Mouse (Mus musculus) heart, postnatal 4 days (tissue): Measurements from ENCODE around the gene Zfp146. TPM values are rescaled to one million over a fixed set of nuclear protein-coding genes. Genes with fewer than 3 reads are reported as not detected.
"Not testable (repeated sequence)": the region's sequence is repeated elsewhere in the genome, so short reads cannot be mapped to it uniquely, and the experiment has no call there.

Experiments
- DNase-seq: peaks from one replicate; pipeline ENCODE4 v3.0.0; 2021
- total RNA-seq, 2 experiments: library from RNA; stranded (reverse); gene quantifications; 2 replicates each; pipeline ENCODE4 v1.2.3; 2021

Zfp146 gene
- total RNA-seq, 2 experiments from 2014 or later, result 45.3 to 46.6 TPM

- DNase-seq, result no peak
Observed at GRCm38 (mm10) chr7:30189116-30189491, 19.6 kb upstream of the Zfp146 start.

- no peak for DNase-seq
Observed at GRCm38 (mm10) chr7:30188344-30189115, 19.0 kb upstream of the Zfp146 start.

GRCm38 (mm10) chr7:30184641-30185348 lies 15.2 kb upstream of the Zfp146 start:
- DNase-seq, result no peak

GRCm38 (mm10) chr7:30183879-30184289 lies 14.3 kb upstream of the Zfp146 start, which contains the start of gene Cox7a1:
Cox7a1 (plus strand) TSS chr7:30184144.
- peak; percentile 93 for DNase-seq

GRCm38 (mm10) chr7:30183189-30183588 lies 13.6 kb upstream of the Zfp146 start:
- not testable (repeated sequence) for DNase-seq

- DNase-seq, result not testable (repeated sequence)
Observed at GRCm38 (mm10) chr7:30181929-30182328, 12.4 kb upstream of the Zfp146 start.

GRCm38 (mm10) chr7:30181308-30181707 lies 11.8 kb upstream of the Zfp146 start:
- peak; percentile 84 for DNase-seq

GRCm38 (mm10) chr7:30178256-30178655 lies 8.7 kb upstream of the Zfp146 start:
- DNase-seq, result no peak

GRCm38 (mm10) chr7:30176474-30176873 lies 6.9 kb upstream of the Zfp146 start:
- DNase-seq, result no peak

GRCm38 (mm10) chr7:30170283-30170951 lies 867 bp upstream of the Zfp146 start:
- no peak for DNase-seq

GRCm38 (mm10) chr7:30168914-30169582 lies 502 bp downstream of the Zfp146 start:
- no peak for DNase-seq

GRCm38 (mm10) chr7:30164745-30165144 lies 4.8 kb downstream of the Zfp146 start:
- no peak for DNase-seq

GRCm38 (mm10) chr7:30163113-30163512 lies 6.4 kb downstream of the Zfp146 start:
- no peak for DNase-seq

- DNase-seq, result no peak
Observed at GRCm38 (mm10) chr7:30155507-30155906, 14.0 kb downstream of the Zfp146 start.

- DNase-seq, result no peak
Observed at GRCm38 (mm10) chr7:30154040-30154439, 15.5 kb downstream of the Zfp146 start.

GRCm38 (mm10) chr7:30147011-30147410 lies 22.5 kb downstream of the Zfp146 start:
- no peak for DNase-seq

- peak; percentile 84 for DNase-seq
Observed at GRCm38 (mm10) chr7:30143555-30144209, 25.9 kb downstream of the Zfp146 start.

GRCm38 (mm10) chr7:30143170-30143554 lies 26.4 kb downstream of the Zfp146 start:
- DNase-seq, result no peak

GRCm38 (mm10) chr7:30136826-30137225 lies 32.7 kb downstream of the Zfp146 start:
- DNase-seq, result no peak

GRCm38 (mm10) chr7:30132396-30132795 lies 37.2 kb downstream of the Zfp146 start:
- DNase-seq, result no peak

GRCm38 (mm10) chr7:30129900-30130299 lies 39.6 kb downstream of the Zfp146 start:
- no peak for DNase-seq

GRCm38 (mm10) chr7:30122188-30122530 lies 47.4 kb downstream of the Zfp146 start:
- DNase-seq, result no peak
